Mouse (Mus musculus): ENCODE measurements at regions not wholly inside any gene's neighbourhood (a gene's known extent, or its start where the extent isn't known, plus 50 kb on each side); places are given as distances from the start of the nearest gene placed in this dataset.

- in situ Hi-C loops (cut with MboI, MseI), result no loop called here
Observed at GRCm38 (mm10) chr12:55930468-55930867, 94.3 kb downstream of the Brms1l start.

- in situ Hi-C loops (cut with MboI, MseI), result no loop called here
Observed at GRCm38 (mm10) chr12:55926974-55927321, 90.8 kb downstream of the Brms1l start.

- in situ Hi-C loops (cut with MboI, MseI), result no loop called here
Observed at GRCm38 (mm10) chr12:55926276-55926973, 90.3 kb downstream of the Brms1l start.

All from T-helper 2 cell (primary cell).